Mouse (Mus musculus): ENCODE results near the gene 1600002K03Rik. TPM values are rescaled to one million over a fixed set of nuclear protein-coding genes. Genes with fewer than 3 reads are reported as not detected.
A peak's percentile ranks its signal among the peaks of the same experiment; 100 is the strongest.

Gene 1600002K03Rik
- polyA plus RNA-seq, 1 experiment from 2014 or later: 8.3 TPM

DNA sequence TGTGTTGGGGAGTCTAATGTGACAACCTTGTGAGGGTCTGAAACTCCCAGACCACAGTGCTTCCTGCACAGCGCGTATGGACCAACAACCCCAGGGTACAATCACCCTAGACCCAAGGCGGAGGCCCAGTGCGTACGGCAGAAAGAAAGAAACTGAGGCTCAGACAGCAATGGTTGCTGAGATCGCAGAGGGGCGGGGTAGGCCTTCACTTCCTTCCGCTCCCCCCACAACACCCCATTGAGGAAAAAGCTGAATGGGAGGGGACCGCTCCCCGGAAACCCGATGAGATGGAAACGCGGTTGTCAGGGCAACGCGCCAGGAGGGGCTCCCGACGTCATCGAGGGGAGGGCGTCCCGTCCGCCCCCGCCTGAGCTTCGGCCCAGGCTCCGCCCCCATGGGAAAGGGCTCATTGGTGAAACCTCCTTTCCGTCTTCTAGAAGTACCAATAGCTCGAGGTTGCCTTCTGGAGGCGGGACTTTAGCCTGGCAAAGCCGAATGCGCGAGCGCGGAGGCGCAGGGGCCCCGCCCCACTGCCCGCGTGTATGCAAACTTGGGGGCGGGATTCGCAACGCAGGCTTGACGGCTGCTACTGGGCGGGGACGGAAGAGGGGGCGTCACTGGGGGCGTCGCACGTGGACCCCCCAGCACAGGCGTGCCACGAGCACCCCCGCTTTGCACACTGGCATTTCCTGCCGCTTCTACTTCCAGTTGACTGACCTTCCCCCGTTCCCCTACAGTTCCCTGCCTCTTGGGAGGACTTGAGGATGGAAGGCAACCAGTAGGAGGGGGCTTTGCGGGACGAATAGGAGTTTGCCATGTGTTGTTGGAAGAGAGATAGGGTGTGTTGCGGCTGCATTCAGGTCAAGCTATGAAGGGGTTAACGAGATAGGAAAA, 12.9 kb upstream of the 1600002K03Rik start:
- H3K9ac ChIP-seq: peak overlapping the region; percentile 51
- H3K36me3 ChIP-seq (ENCODE audit: insufficient read depth): peaks cover 37% of the 10 kb centered on the region
- WGBS: under 1% methylated on average over 55 of the region's 55 CpGs
- DNase-seq: peak; percentile 100
- TF ChIP-seq CTCF (IDR thresholded peaks at IDR 0.05; ENCODE audit: low read depth): no peak
- peak overlapping the region; percentile 82 for H3K4me2 ChIP-seq
- peak overlapping the region; percentile 97 for H3K27ac ChIP-seq (ENCODE audit: low read depth)
- H3K4me1 ChIP-seq (ENCODE audit: insufficient read depth): peaks cover 49% of the 10 kb centered on the region
- no peaks in the 10 kb centered on the region for H3K27me3 ChIP-seq (ENCODE audit: insufficient read depth, low read length)
- peak overlapping the region; percentile 39 for H3K4me3 ChIP-seq (ENCODE audit: low read depth, low read length)
- no peaks in the 10 kb centered on the region for H3K9me3 ChIP-seq (ENCODE audit: low read depth, low read length)
- peak; percentile 77 for ATAC-seq (ENCODE audit: insufficient read depth)

- no peaks in the 10 kb centered on the region for H3K9me3 ChIP-seq (ENCODE audit: low read depth, low read length)
- TF ChIP-seq CTCF (IDR thresholded peaks at IDR 0.05; ENCODE audit: low read depth): 0 out of 2 replicates have a peak, but pooled peaks have one; percentile 5
- DNase-seq (peak; percentile 82), ATAC-seq (ENCODE audit: insufficient read depth) (no peak)
- H3K27me3 ChIP-seq (ENCODE audit: insufficient read depth, low read length): no peaks in the 10 kb centered on the region
- peak overlapping the region; percentile 39 for H3K4me3 ChIP-seq (ENCODE audit: low read depth, low read length)
- peak overlapping the region; percentile 51 for H3K9ac ChIP-seq
- peak overlapping the region; percentile 82 for H3K4me2 ChIP-seq
- under 1% methylated on average over 33 of the region's 33 CpGs for WGBS
- H3K4me1 ChIP-seq (ENCODE audit: insufficient read depth): peaks cover 55% of the 10 kb centered on the region
- peak overlapping the region; percentile 97 for H3K27ac ChIP-seq (ENCODE audit: low read depth)
- H3K36me3 ChIP-seq (ENCODE audit: insufficient read depth): peaks cover 28% of the 10 kb centered on the region
These were observed 12.0 kb upstream of the 1600002K03Rik start for GRCm38 (mm10) chr10:80160455-80161371.

DNA sequence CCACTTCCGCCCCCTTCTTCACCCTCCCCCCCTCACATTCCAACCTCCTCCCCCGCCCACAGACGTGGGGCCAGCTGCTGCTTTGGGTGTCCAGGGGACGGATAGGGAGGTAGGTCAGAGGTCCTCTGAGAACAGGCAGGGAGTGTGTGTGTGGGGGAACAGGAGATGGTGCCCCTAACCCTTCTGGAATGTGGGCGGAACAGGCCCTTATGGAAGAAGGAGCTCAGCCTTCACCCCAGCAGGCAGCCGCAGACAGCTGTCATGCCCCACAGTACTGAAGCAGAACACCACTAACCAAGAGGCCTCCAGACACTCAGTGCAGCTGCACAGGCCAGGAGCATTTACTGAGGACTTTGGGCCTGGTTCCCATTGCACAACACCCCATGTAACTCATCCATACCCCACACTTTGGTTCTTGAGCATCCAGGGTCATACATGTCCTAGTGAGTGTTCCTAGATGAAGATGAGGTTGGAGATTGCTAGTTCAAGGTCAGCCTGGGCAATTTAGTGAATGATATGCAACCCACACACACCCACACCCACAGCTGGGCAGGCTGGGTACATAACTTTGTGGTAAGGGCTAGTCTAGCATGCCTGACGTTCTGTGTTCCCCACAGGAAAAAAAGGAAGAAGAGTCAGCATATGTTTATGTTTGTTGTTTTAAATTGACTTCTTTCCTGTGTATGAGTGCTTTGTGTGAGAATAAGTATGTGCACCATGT, 11.1 kb upstream of the 1600002K03Rik start:
- Histone ChIP-seq H3K4me3 (ENCODE audit: low read depth, low read length) (peak overlapping the region; percentile 39), H3K9ac (peak overlapping the region; percentile 51), H3K27me3 (ENCODE audit: insufficient read depth, low read length) (no peaks in the 10 kb centered on the region), H3K36me3 (ENCODE audit: insufficient read depth) (peaks cover 18% of the 10 kb centered on the region), H3K9me3 (ENCODE audit: low read depth, low read length) (no peaks in the 10 kb centered on the region), H3K4me1 (ENCODE audit: insufficient read depth) (peaks cover 59% of the 10 kb centered on the region), H3K27ac (ENCODE audit: low read depth) (peak overlapping the region; percentile 97), H3K4me2 (peak overlapping the region; percentile 82)
- DNase-seq (peak; percentile 81), ATAC-seq (ENCODE audit: insufficient read depth) (peak; percentile 24)
- 8% methylated on average over 7 of the region's 7 CpGs for WGBS
- TF ChIP-seq CTCF (IDR thresholded peaks at IDR 0.05; ENCODE audit: low read depth): no peak

DNA sequence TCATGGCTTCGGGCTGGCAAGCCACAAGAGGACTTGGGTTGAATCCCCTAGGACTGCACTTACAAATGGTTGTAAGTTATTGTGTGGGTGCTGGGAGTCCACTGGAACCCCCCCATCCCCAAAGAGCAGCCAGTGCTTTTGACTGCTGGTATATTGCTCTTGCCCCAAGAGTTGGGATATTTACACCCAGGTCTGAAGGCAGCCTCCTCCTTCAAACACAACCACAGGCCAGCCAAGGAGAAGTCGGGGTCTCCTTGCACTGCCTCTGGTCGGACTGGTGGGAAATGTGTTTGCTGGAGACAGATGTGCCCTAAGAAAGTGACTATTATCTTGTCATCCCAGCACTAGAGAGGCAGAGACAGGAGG, 10.5 kb upstream of the 1600002K03Rik start:
- H3K27ac ChIP-seq (ENCODE audit: low read depth): peak overlapping the region; percentile 97
- no peak for DNase-seq
- no peak for TF ChIP-seq CTCF (IDR thresholded peaks at IDR 0.05; ENCODE audit: low read depth)
- peaks cover 12% of the 10 kb centered on the region for H3K36me3 ChIP-seq (ENCODE audit: insufficient read depth)
- H3K4me1 ChIP-seq (ENCODE audit: insufficient read depth): peaks cover 60% of the 10 kb centered on the region
- H3K27me3 ChIP-seq (ENCODE audit: insufficient read depth, low read length): no peaks in the 10 kb centered on the region
- H3K4me2 ChIP-seq: peak overlapping the region; percentile 82
- H3K9ac ChIP-seq: peak overlapping the region; percentile 51; the same call in 1 of the 2 replicates
- 56% methylated on average over 3 of the region's 3 CpGs for WGBS
- H3K4me3 ChIP-seq (ENCODE audit: low read depth, low read length): peak overlapping the region; percentile 39; the same call in 1 of the 2 replicates
- H3K9me3 ChIP-seq (ENCODE audit: low read depth, low read length): no peaks in the 10 kb centered on the region
- no peak for ATAC-seq (ENCODE audit: insufficient read depth)

DNA sequence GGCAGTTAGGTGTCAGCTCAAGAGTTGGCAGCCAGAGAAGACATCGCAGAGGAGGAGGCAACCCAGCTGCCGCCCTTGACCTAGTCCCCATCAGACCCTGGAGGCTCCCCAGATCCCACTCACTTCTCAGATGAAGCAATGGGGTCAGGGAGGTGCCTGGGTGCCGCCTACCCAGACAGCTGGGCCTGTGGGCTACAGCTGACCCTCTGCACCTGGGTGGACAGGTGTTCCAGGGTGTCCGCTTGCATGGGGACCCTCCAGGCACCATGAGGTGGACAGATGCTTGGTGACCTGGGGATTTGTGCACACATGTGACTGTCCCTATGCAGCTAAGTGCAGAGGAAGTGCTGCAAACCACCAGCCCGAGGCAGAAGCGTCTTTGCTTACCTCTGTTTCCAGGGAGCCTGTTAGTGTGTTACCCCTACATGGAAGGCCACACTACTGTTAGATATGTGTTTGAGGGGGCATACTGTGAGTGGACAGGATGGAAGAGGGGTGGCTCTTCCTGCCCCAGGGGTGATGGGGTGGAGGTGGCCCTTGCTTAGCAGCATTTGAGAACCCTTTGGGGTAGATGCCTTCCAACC, 9.9 kb upstream of the 1600002K03Rik start:
- Histone ChIP-seq H3K9ac (peak overlapping the region; percentile 30; the same call in 1 of the 2 replicates), H3K9me3 (ENCODE audit: low read depth, low read length) (no peaks in the 10 kb centered on the region), H3K4me2 (0 out of 2 replicates have a peak overlapping the region, but pooled peaks have one; percentile 82), H3K4me3 (ENCODE audit: low read depth, low read length) (no peak overlapping the region), H3K27ac (ENCODE audit: low read depth) (peak overlapping the region; percentile 97; the same call in 1 of the 2 replicates), H3K27me3 (ENCODE audit: insufficient read depth, low read length) (no peaks in the 10 kb centered on the region), H3K4me1 (ENCODE audit: insufficient read depth) (peaks cover 56% of the 10 kb centered on the region), H3K36me3 (ENCODE audit: insufficient read depth) (peaks cover 8% of the 10 kb centered on the region; the same call in 1 of the 2 replicates)
- ATAC-seq (ENCODE audit: insufficient read depth): no peak
- WGBS: 70% methylated on average over 6 of the region's 6 CpGs
- TF ChIP-seq CTCF (IDR thresholded peaks at IDR 0.05; ENCODE audit: low read depth): no peak
- no peak for DNase-seq

DNA sequence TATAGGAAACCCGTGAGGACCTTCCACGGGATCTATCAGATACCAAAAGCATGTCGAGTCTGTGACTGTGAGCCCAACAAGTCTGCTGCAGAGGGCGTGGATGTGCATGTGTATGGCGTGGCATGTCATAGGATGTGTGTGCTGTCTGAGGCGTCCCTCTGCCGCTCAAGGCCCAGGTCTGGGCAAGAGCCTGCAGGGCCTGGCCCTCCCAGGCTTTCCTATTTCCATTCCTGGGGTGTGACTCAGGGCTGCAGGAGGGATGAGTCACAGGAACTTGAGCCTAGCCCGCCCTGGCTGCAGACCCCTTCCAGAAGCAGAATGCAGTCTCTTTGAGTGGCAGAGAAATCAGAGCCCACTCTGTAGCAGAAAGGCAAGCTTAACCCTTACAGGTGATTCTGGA, 9.0 kb upstream of the 1600002K03Rik start:
- no peak overlapping the region for H3K4me3 ChIP-seq (ENCODE audit: low read depth, low read length)
- ATAC-seq (ENCODE audit: insufficient read depth) (no peak), DNase-seq (no peak)
- H3K4me2 ChIP-seq: peak overlapping the region; percentile 97; the same call in 1 of the 2 replicates
- WGBS: 63% methylated on average over 8 of the region's 8 CpGs
- H3K27ac ChIP-seq (ENCODE audit: low read depth): no peak overlapping the region
- no peaks in the 10 kb centered on the region for H3K27me3 ChIP-seq (ENCODE audit: insufficient read depth, low read length)
- TF ChIP-seq CTCF (IDR thresholded peaks at IDR 0.05; ENCODE audit: low read depth): no peak
- H3K4me1 ChIP-seq (ENCODE audit: insufficient read depth): peaks cover 55% of the 10 kb centered on the region
- peaks cover under 1% of the 10 kb centered on the region; the same call in 1 of the 2 replicates for H3K36me3 ChIP-seq (ENCODE audit: insufficient read depth)
- H3K9me3 ChIP-seq (ENCODE audit: low read depth, low read length): no peaks in the 10 kb centered on the region
- no peak overlapping the region for H3K9ac ChIP-seq

All from lung, embryonic 14.5 days (tissue).